Mouse (Mus musculus) neural tube, embryonic 15.5 days (tissue): ENCODE measurements at regions not wholly inside any gene's neighbourhood (a gene's known extent, or its start where the extent isn't known, plus 50 kb on each side); places are given as distances from the start of the nearest gene placed in this dataset.

Experiments
- ATAC-seq: fragments of 200-750 bp; cut with Nextera tagmentation; 2 replicates; pipeline ENCODE4 v1.8.0; 2017; ENCODE audit warnings: mild to moderate bottlenecking, moderate TSS enrichment, moderate library complexity; ENCODE audit not compliant: low FRiP score
- H3K27ac ChIP-seq: fragments of 300-500 bp; sonication (generic); replicated peaks from 2 replicates; pipeline ENCODE4 v1.5.1; 2015; ENCODE audit warnings: mild to moderate bottlenecking, inconsistent platforms
- H3K27me3 ChIP-seq: fragments of 300-500 bp; sonication (generic); replicated peaks from 2 replicates; pipeline ENCODE4 v1.6.1; 2015; ENCODE audit warnings: inconsistent platforms
- H3K36me3 ChIP-seq: fragments of 300-500 bp; sonication (generic); 2 replicates; pipeline ENCODE4 v1.6.1; 2015; ENCODE audit warnings: inconsistent platforms
- H3K4me1 ChIP-seq: fragments of 300-500 bp; sonication (generic); 2 replicates; pipeline ENCODE4 v1.6.1; 2015; ENCODE audit warnings: inconsistent platforms
- H3K4me2 ChIP-seq: fragments of 300-500 bp; sonication (generic); 2 replicates; pipeline ENCODE4 v1.6.1; 2015; ENCODE audit warnings: inconsistent platforms, mild to moderate bottlenecking, moderate library complexity
- H3K4me3 ChIP-seq: fragments of 300-500 bp; sonication (generic); replicated peaks from 2 replicates; pipeline ENCODE4 v1.5.1; 2015; ENCODE audit warnings: mild to moderate bottlenecking, inconsistent platforms
- H3K9ac ChIP-seq: fragments of 300-500 bp; sonication (generic); replicated peaks from 2 replicates; pipeline ENCODE4 v1.6.1; 2015; ENCODE audit warnings: mild to moderate bottlenecking, inconsistent platforms
- H3K9me3 ChIP-seq: fragments of 300-500 bp; sonication (generic); replicated peaks from 2 replicates; pipeline ENCODE4 v1.6.1; 2016; ENCODE audit warnings: inconsistent platforms
- WGBS: fragments of 180-500 bp; shearing (Covaris S2); methylation state at CpG from one replicate; pipeline ENCODE4 v1.1.7; 2015; ENCODE audit warnings: mixed read lengths; 5-methylcytosine and 5-hydroxymethylcytosine counted together

DNA sequence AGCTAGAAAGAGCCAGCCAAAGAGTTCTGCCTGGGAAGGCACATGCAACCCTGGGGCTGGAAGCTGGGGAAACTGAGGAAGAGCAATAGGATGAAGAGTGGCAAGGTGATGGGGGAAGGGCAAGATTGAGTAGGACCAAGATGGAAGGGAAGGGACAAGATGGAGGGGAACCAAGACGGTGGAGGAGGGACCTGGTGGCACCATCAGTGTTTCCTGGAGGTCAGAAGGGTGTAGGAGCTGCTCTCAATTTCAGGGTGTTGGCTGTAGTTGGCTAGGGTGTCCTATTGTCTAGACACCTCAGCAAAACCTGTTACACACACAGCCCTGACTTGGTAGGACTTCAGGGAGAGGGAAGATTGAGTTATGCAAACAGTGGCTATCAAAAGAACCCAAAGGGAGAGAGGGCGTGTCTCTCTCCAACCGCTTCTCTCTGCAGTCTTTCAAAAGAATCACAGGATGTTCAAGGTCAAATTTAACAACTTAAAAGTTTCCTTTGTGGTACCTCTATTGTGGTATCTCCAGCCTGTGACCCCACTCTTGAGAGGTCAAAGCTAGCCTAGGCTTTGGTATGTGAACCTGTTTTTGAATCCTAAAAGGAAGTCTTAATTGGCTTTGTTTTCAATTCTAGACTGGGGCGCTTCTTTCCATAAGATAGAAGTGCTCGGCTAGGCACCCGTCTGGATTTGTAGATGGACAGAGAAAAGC lies 90.7 kb upstream of the Rybp start:
- H3K4me3 ChIP-seq: no peak overlapping the region
- 0 out of 2 replicates have a peak, but pooled peaks cover 6% of the 10 kb centered on the region for H3K27me3 ChIP-seq
- H3K36me3 ChIP-seq: no peaks in the 10 kb centered on the region
- H3K9ac ChIP-seq: no peak overlapping the region
- H3K4me1 ChIP-seq: peaks cover 27% of the 10 kb centered on the region
- H3K4me2 ChIP-seq: no peak overlapping the region
- no peak for ATAC-seq
- H3K27ac ChIP-seq: no peak overlapping the region
- H3K9me3 ChIP-seq: no peaks in the 10 kb centered on the region
- 38% methylated on average over 6 of the region's 6 CpGs for WGBS

DNA sequence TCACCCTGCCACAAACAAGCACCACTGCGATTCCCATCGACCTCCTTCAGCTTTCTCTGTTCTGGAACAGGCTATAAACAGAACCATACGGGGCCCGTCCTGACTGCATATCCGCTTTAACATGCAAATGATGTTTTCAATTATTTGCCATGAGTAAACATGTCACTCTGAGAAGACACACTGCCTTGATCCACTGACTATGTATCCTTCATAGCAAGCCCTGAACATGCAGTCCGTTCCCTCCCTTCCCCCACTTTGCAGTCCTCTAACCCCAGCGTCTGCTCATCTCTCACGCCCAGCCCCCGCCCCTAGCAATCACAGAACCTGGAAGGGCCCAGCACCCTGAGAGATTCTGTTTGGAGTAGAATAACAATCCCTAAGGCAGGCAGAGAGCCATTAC lies 89.4 kb upstream of the Rybp start:
- ATAC-seq: no peak
- Histone ChIP-seq H3K27ac (no peak overlapping the region), H3K9me3 (no peaks in the 10 kb centered on the region), H3K9ac (no peak overlapping the region), H3K4me2 (no peak overlapping the region), H3K4me1 (peaks cover 27% of the 10 kb centered on the region), H3K27me3 (0 out of 2 replicates have a peak, but pooled peaks cover 6% of the 10 kb centered on the region), H3K4me3 (no peak overlapping the region), H3K36me3 (no peaks in the 10 kb centered on the region)
- 18% methylated on average over 9 of the region's 9 CpGs for WGBS

DNA sequence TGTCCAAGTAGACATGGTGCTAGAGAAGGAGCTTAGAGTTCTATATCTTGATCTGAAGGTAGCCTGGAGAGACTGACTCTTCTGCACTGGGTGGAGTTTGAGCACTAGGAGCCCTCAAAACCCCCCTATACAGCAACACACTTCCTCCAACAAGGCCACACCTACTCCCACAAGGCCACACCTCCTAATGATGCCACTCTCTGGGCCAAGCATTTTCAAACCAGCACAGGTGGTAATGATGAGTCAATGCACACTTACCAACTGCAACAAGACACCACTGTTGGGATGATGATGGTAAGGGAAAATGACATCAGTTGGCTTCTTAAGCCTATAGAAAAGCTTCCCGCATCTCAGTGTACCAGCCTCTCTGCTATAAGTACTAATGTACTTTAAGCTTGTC lies 83.5 kb upstream of the Rybp start:
- no peak overlapping the region for H3K27ac ChIP-seq
- H3K9me3 ChIP-seq: no peaks in the 10 kb centered on the region
- WGBS: 95% methylated on average over 1 of the region's 1 CpGs
- no peak overlapping the region for H3K4me3 ChIP-seq
- H3K36me3 ChIP-seq: no peaks in the 10 kb centered on the region
- no peaks in the 10 kb centered on the region; the same call in 1 of the 2 replicates for H3K4me1 ChIP-seq
- no peak overlapping the region for H3K9ac ChIP-seq
- no peak for ATAC-seq
- no peak overlapping the region for H3K4me2 ChIP-seq
- no peaks in the 10 kb centered on the region for H3K27me3 ChIP-seq

DNA sequence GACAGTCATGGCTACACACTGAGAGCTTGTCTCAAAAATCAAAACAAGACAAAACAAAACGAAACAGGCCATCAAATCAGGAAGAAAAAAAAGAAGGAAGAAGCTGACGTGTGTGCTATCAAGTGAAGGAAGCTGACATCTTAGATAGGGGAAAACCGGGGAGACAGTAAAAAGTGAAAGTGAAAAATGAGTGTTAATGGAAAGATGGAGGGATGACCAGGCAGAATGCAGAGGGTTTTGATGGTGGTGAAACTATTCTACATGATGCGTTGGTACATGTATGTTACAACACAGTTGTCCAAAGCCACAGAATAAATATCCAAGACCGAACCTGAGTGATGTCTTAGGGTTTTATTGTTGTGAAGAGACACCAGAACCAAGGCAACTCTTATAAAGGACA lies 83.1 kb upstream of the Rybp start:
- H3K9ac ChIP-seq: no peak overlapping the region
- H3K4me1 ChIP-seq: no peaks in the 10 kb centered on the region; the same call in 1 of the 2 replicates
- H3K27me3 ChIP-seq: no peaks in the 10 kb centered on the region
- H3K9me3 ChIP-seq: no peaks in the 10 kb centered on the region
- H3K36me3 ChIP-seq: no peaks in the 10 kb centered on the region
- ATAC-seq: no peak
- no peak overlapping the region for H3K27ac ChIP-seq
- WGBS: 94% methylated on average over 5 of the region's 5 CpGs
- no peak overlapping the region for H3K4me3 ChIP-seq
- H3K4me2 ChIP-seq: no peak overlapping the region

- Histone ChIP-seq H3K4me2 (no peak overlapping the region), H3K27me3 (no peaks in the 10 kb centered on the region), H3K27ac (no peak overlapping the region), H3K36me3 (no peaks in the 10 kb centered on the region), H3K9ac (no peak overlapping the region), H3K4me1 (no peaks in the 10 kb centered on the region; the same call in 1 of the 2 replicates), H3K9me3 (no peaks in the 10 kb centered on the region), H3K4me3 (no peak overlapping the region)
- 36% methylated on average over 8 of the region's 8 CpGs for WGBS
- no peak for ATAC-seq
Observed at GRCm38 (mm10) chr6:100366231-100366630, 78.9 kb upstream of the Rybp start.

DNA sequence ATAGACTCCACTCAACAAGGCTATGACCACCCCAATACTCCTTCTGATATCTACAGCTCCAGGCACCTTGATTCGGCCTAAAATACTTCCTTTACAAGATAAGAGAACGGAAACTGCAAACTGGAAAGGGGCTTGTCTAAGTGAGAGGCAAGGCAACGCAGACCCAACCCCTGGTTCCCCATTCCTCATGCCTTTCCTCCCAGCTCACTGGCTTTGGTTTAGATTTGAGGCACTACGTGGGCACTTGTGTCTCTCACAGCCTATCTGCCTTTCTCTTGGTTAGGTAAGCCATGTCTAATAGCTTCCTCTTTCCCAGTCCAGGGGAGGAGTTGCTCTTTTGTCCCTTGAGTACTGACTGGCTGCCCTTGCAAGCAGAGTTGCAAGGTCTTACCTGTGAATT lies 78.5 kb upstream of the Rybp start:
- Histone ChIP-seq H3K9me3 (no peaks in the 10 kb centered on the region), H3K27me3 (no peaks in the 10 kb centered on the region), H3K36me3 (no peaks in the 10 kb centered on the region), H3K4me3 (no peak overlapping the region), H3K4me2 (no peak overlapping the region), H3K27ac (no peak overlapping the region), H3K4me1 (no peaks in the 10 kb centered on the region; the same call in 1 of the 2 replicates), H3K9ac (no peak overlapping the region)
- no peak for ATAC-seq
- 83% methylated on average over 4 of the region's 4 CpGs for WGBS

- no peak for ATAC-seq
- Histone ChIP-seq H3K27ac (no peak overlapping the region), H3K4me3 (no peak overlapping the region), H3K4me2 (no peak overlapping the region), H3K4me1 (no peaks in the 10 kb centered on the region; the same call in 1 of the 2 replicates), H3K9ac (no peak overlapping the region), H3K36me3 (no peaks in the 10 kb centered on the region), H3K27me3 (no peaks in the 10 kb centered on the region), H3K9me3 (no peaks in the 10 kb centered on the region)
- WGBS: 55% methylated on average over 5 of the region's 5 CpGs
Observed at GRCm38 (mm10) chr6:100363683-100364082, 76.4 kb upstream of the Rybp start.

DNA sequence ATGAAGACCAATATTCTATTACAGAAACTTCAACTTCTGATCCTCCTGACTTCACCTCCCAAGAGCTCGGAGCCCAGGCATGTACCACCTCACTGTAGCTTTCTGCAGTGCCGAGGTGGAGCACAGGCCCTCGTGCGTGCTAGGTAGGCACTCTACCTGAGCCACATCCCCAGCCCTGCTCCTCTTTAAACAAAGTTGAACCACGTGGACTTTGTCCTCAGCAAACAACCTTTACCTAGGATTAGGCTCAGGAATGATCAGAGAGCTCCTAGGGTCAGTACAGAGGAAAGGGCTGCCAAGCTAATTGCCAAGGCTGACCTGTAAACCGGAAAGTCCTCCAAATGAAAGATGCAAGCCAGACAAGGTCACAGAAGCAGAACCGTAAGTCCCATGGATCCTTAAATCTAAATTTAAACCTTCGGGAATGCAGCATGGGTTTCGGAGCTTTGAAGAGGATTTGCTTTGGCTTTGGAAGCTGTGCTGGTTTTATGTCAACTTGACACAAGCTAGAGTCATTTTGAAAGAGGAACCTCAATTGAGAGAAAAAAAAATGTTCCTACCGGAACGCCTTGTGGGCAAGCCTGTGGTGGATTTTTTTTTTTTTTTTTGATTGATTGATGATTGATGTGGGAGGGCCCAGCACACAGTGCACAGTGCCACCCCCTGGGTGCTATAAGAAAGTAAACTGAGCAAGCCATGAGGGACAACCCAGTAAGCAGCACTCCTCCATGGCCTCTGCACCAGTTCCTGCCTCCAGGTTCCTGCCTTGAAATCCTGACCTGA lies 69.5 kb upstream of the Rybp start:
- no peak for ATAC-seq
- Histone ChIP-seq H3K9ac (no peak overlapping the region), H3K9me3 (no peaks in the 10 kb centered on the region), H3K4me2 (no peak overlapping the region), H3K27ac (no peak overlapping the region), H3K4me3 (no peak overlapping the region), H3K36me3 (no peaks in the 10 kb centered on the region), H3K27me3 (no peaks in the 10 kb centered on the region), H3K4me1 (no peaks in the 10 kb centered on the region)
- WGBS: 89% methylated on average over 11 of the region's 11 CpGs

DNA sequence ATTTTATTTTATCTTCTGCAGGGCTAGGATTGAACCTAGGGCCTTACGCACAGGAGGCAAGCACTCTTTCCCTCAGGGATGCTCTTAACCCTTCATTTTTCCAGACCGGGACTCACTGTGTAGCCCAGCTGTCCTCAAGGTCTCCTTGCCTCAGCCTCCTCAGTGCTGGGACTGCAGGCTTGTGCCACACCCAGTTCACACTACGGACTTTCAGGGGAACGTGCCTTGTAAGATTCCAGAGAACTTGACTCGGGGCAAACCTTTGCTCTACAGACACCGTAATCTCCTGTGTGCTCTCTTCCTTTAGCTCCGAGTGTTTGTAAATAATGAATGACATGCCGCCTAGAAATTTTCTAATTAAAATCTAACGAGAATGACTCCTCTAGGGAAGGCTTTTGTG lies 68.6 kb upstream of the Rybp start:
- no peaks in the 10 kb centered on the region for H3K9me3 ChIP-seq
- H3K4me1 ChIP-seq: no peaks in the 10 kb centered on the region
- no peaks in the 10 kb centered on the region for H3K36me3 ChIP-seq
- H3K27me3 ChIP-seq: no peaks in the 10 kb centered on the region
- H3K27ac ChIP-seq: no peak overlapping the region
- ATAC-seq: no peak
- no peak overlapping the region for H3K4me3 ChIP-seq
- H3K4me2 ChIP-seq: no peak overlapping the region
- no peak overlapping the region for H3K9ac ChIP-seq
- WGBS: 68% methylated on average over 9 of the region's 9 CpGs

DNA sequence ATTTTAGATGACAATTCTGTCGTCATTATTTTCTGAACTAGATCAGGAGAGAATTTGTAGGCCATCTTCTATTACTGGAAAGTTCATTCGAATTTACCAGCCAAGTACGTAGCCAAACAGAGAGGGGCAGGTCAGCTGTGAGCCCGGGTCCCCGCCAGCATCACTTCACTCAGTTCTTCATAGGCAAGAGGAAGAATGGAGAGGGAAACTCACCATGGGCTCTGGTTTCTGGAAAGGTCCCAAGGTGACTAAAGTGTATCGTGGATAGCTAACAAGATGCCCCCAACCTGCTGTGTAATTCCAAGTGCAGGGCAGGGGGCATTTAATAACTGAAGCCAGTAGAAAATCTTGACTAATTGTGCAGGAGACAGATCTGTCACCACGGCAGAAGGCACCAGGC lies 60.2 kb upstream of the Rybp start:
- no peak for ATAC-seq
- H3K4me1 ChIP-seq: no peaks in the 10 kb centered on the region
- H3K27me3 ChIP-seq: no peaks in the 10 kb centered on the region
- no peak overlapping the region for H3K9ac ChIP-seq
- H3K4me3 ChIP-seq: no peak overlapping the region
- no peaks in the 10 kb centered on the region for H3K9me3 ChIP-seq
- H3K36me3 ChIP-seq: no peaks in the 10 kb centered on the region
- WGBS: 81% methylated on average over 7 of the region's 7 CpGs
- H3K4me2 ChIP-seq: no peak overlapping the region
- no peak overlapping the region for H3K27ac ChIP-seq

DNA sequence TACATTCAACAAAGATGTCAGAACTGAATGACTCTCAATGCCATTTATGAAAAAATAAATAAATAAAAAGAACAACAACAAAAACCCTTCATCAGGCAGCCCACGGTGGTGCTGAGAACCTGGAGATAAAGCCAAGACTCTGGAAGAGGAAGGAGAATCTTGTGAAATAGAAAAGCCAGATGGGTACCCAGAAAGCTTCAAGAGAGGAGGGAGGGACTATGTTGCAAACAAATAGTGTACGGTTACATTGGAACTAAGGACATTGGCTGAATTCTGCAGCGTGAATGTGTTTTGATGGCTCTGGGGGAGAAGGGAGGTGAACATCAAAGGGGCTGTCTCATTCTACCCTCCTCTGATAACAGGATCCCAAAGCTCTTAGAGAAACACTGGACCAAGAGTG lies 57.8 kb upstream of the Rybp start:
- no peak overlapping the region for H3K27ac ChIP-seq
- ATAC-seq: no peak
- no peaks in the 10 kb centered on the region for H3K27me3 ChIP-seq
- no peaks in the 10 kb centered on the region for H3K4me1 ChIP-seq
- no peak overlapping the region for H3K9ac ChIP-seq
- no peak overlapping the region for H3K4me2 ChIP-seq
- WGBS: 86% methylated on average over 3 of the region's 3 CpGs
- no peaks in the 10 kb centered on the region for H3K36me3 ChIP-seq
- no peaks in the 10 kb centered on the region for H3K9me3 ChIP-seq
- no peak overlapping the region for H3K4me3 ChIP-seq
